Mouse (Mus musculus): ENCODE measurements around the gene Dmpk.

Dmpk gene

GRCm38 (mm10) chr7:19096421-19096976, 12.8 kb downstream of the Dmpk start:
- DNase-seq (ENCODE audit: low read depth, low spot score), result no peak

- no peak for DNase-seq (ENCODE audit: low read depth, low spot score)
Observed at GRCm38 (mm10) chr7:19097217-19097616, 13.6 kb downstream of the Dmpk start.

- no peak for DNase-seq (ENCODE audit: low read depth, low spot score)
Observed at GRCm38 (mm10) chr7:19097863-19098262, 14.2 kb downstream of the Dmpk start.

- no peak for DNase-seq (ENCODE audit: low read depth, low spot score)
Observed at GRCm38 (mm10) chr7:19098811-19099210, 15.2 kb downstream of the Dmpk start.

- no peak for DNase-seq (ENCODE audit: low read depth, low spot score)
Observed at GRCm38 (mm10) chr7:19100290-19100689, 16.6 kb downstream of the Dmpk start.

- DNase-seq (ENCODE audit: low read depth, low spot score), result no peak
Observed at GRCm38 (mm10) chr7:19103741-19104140, 20.1 kb downstream of the Dmpk start.

GRCm38 (mm10) chr7:19104486-19104885, 20.8 kb downstream of the Dmpk start:
- no peak for DNase-seq (ENCODE audit: low read depth, low spot score)

- DNase-seq (ENCODE audit: low read depth, low spot score), result no peak
Observed at GRCm38 (mm10) chr7:19107436-19107835, 23.8 kb downstream of the Dmpk start.

- no peak for DNase-seq (ENCODE audit: low read depth, low spot score)
Observed at GRCm38 (mm10) chr7:19109565-19109964, 25.9 kb downstream of the Dmpk start.

- peak; percentile 56 for DNase-seq (ENCODE audit: low read depth, low spot score)
Observed at GRCm38 (mm10) chr7:19118028-19118771, 34.6 kb downstream of the Dmpk start, which contains the start of gene Gm4969. Gm4969 (minus strand) TSS chr7:19118368.

GRCm38 (mm10) chr7:19119083-19119482, 35.4 kb downstream of the Dmpk start:
- DNase-seq (ENCODE audit: low read depth, low spot score), result no peak

- DNase-seq (ENCODE audit: low read depth, low spot score), result peak; percentile 97
Observed at GRCm38 (mm10) chr7:19119631-19120429, 36.2 kb downstream of the Dmpk start, which contains the start of gene Fbxo46. Fbxo46 (plus strand) TSS chr7:19119859.

GRCm38 (mm10) chr7:19121686-19122085, 38.0 kb downstream of the Dmpk start:
- DNase-seq (ENCODE audit: low read depth, low spot score), result no peak

GRCm38 (mm10) chr7:19124713-19125112, 41.1 kb downstream of the Dmpk start:
- no peak for DNase-seq (ENCODE audit: low read depth, low spot score)

- no peak for DNase-seq (ENCODE audit: low read depth, low spot score)
Observed at GRCm38 (mm10) chr7:19127744-19128143, 44.1 kb downstream of the Dmpk start.

GRCm38 (mm10) chr7:19129396-19129795, 45.7 kb downstream of the Dmpk start:
- peak; percentile 47 for DNase-seq (ENCODE audit: low read depth, low spot score)

GRCm38 (mm10) chr7:19130657-19131056, 47.0 kb downstream of the Dmpk start:
- DNase-seq (ENCODE audit: low read depth, low spot score), result peak; percentile 39

GRCm38 (mm10) chr7:19131324-19131848, 47.7 kb downstream of the Dmpk start:
- peak; percentile 95 for DNase-seq (ENCODE audit: low read depth, low spot score)

GRCm38 (mm10) chr7:19136168-19136567, 52.5 kb downstream of the Dmpk start:
- no peak for DNase-seq (ENCODE audit: low read depth, low spot score)

- DNase-seq (ENCODE audit: low read depth, low spot score), result no peak
Observed at GRCm38 (mm10) chr7:19136673-19137334, 53.2 kb downstream of the Dmpk start.

GRCm38 (mm10) chr7:19137380-19137779, 53.7 kb downstream of the Dmpk start:
- peak; percentile 63 for DNase-seq (ENCODE audit: low read depth, low spot score)

Data from CD4-positive helper T cell, adult 2 months (primary cell).